Comparison of ENCODE assay signal across 8 mouse cellular contexts in genomic region chr1:134077389-134078060, GRCm38 (mm10). TPM values are rescaled to one million over a fixed set of nuclear protein-coding genes. Genes with fewer than 3 reads are reported as not detected.
DNase-seq lines count a peak whose midpoint lies in the region; ATAC-seq and TF ChIP-seq lines count a peak whose summit lies in the region.

No protein-coding gene starts in this region.

- H3K4me3 ChIP-seq in gastrocnemius, adult 2 months, result peak overlapping the region; percentile 85
- H3K4me3 ChIP-seq in erythroblast, embryonic 14.5 days (replicated peaks), result peak overlapping the region; percentile 67
- peak overlapping the region; percentile 70 for H3K4me3 ChIP-seq in intestine, embryonic 14.5 days (ENCODE audit: low read depth, low read length)
- H3K4me3 ChIP-seq in lung, embryonic 14.5 days (ENCODE audit: low read depth, low read length), result peak overlapping the region; percentile 71

- H3K36me3 ChIP-seq in erythroblast, embryonic 14.5 days (ENCODE audit: control insufficient read depth), result peaks cover 60% of the 10 kb centered on the region
- H3K36me3 ChIP-seq in intestine, embryonic 14.5 days (ENCODE audit: control insufficient read depth, insufficient read depth, low read length), result peaks cover 21% of the 10 kb centered on the region; the same call in 1 of the 2 replicates
- peaks cover 33% of the 10 kb centered on the region for H3K36me3 ChIP-seq in lung, embryonic 14.5 days (ENCODE audit: insufficient read depth)

- H3K27me3 ChIP-seq in erythroblast, embryonic 14.5 days (ENCODE audit: control insufficient read depth), result no peaks in the 10 kb centered on the region
- H3K27me3 ChIP-seq in intestine, embryonic 14.5 days (replicated peaks; ENCODE audit: control insufficient read depth, insufficient read depth, low read length), result no peaks in the 10 kb centered on the region
- no peaks in the 10 kb centered on the region for H3K27me3 ChIP-seq in lung, embryonic 14.5 days (ENCODE audit: insufficient read depth, low read length)

- intact Hi-C loops in gastrocnemius, adult 2 months (cut with DNase I), result loop anchor here (2.0 kb wide), 1 partner anchor 17 kb away; no protein-coding TSS in a partner anchor

- peak overlapping the region; percentile 96 for H3K27ac ChIP-seq in gastrocnemius, adult 2 months
- H3K27ac ChIP-seq in intestine, embryonic 14.5 days (ENCODE audit: low read depth), result 0 out of 2 replicates have a peak overlapping the region, but pooled peaks have one; percentile 17
- H3K27ac ChIP-seq in lung, embryonic 14.5 days (ENCODE audit: low read depth), result peak overlapping the region; percentile 80

- no peaks in the 10 kb centered on the region for H3K9me3 ChIP-seq in erythroblast, embryonic 14.5 days (ENCODE audit: control insufficient read depth, low read length)
- H3K9me3 ChIP-seq in intestine, embryonic 14.5 days (ENCODE audit: control insufficient read depth, low read length), result no peaks in the 10 kb centered on the region
- no peaks in the 10 kb centered on the region for H3K9me3 ChIP-seq in lung, embryonic 14.5 days (ENCODE audit: low read depth, low read length)

- peak; percentile 68 for DNase-seq in gastrocnemius, adult 2 months
- DNase-seq in gastrocnemius, adult 8-10 months (ENCODE audit: low spot score in 2 of 2), result no peak
- DNase-seq in Muller cell, postnatal 12 days (ENCODE audit: inconsistent ontology term), result peak; percentile 69
- DNase-seq in intestine, embryonic 14.5 days (ENCODE audit: low spot score), result no peak
- DNase-seq in lung, embryonic 14.5 days, result peak; percentile 64
- peak; percentile 69 for DNase-seq in retina, embryonic 14.5 days (ENCODE audit: low spot score)
- DNase-seq in urinary bladder, adult 18-20 months (ENCODE audit: low spot score in 2 of 2), result no peak

- peak; percentile 40; the same call in 1 of the 2 replicates for TF ChIP-seq CTCF in gastrocnemius, adult 2 months (IDR thresholded peaks at IDR 0.05)
- TF ChIP-seq CTCF in lung, embryonic 14.5 days (IDR thresholded peaks at IDR 0.05; ENCODE audit: low read depth), result peak; percentile 44

- H3K4me1 ChIP-seq in erythroblast, embryonic 14.5 days (ENCODE audit: control insufficient read depth), result peaks cover 82% of the 10 kb centered on the region
- peaks cover 37% of the 10 kb centered on the region for H3K4me1 ChIP-seq in intestine, embryonic 14.5 days (replicated peaks; ENCODE audit: control insufficient read depth, insufficient read depth, low read length)
- H3K4me1 ChIP-seq in lung, embryonic 14.5 days (ENCODE audit: insufficient read depth), result peaks cover 22% of the 10 kb centered on the region; the same call in 1 of the 2 replicates

- no peak for ATAC-seq in intestine, embryonic 14.5 days (replicated peaks; ENCODE audit: low FRiP score, low TSS enrichment, low read depth)
- no peak for ATAC-seq in lung, embryonic 14.5 days (ENCODE audit: insufficient read depth)

- peak overlapping the region; percentile 80 for H3K9ac ChIP-seq in intestine, embryonic 14.5 days (ENCODE audit: low read length)
- peak overlapping the region; percentile 88 for H3K9ac ChIP-seq in lung, embryonic 14.5 days

- WGBS in intestine, embryonic 14.5 days, result 43% methylated on average over 14 of the region's 14 CpGs
- 26% methylated on average over 14 of the region's 14 CpGs for WGBS in lung, embryonic 14.5 days

- peak overlapping the region; percentile 70 for H3K4me2 ChIP-seq in intestine, embryonic 14.5 days (ENCODE audit: low read length)
- peak overlapping the region; percentile 88 for H3K4me2 ChIP-seq in lung, embryonic 14.5 days

RNA-seq across cellular contexts. Expression of gene Btg2, which starts 1.4 kb away (rescaled TPM):
- 10 to 100 TPM; 14.1 to 46.8 TPM for total RNA-seq in gastrocnemius, adult 2 months (2021)
- total RNA-seq in gastrocnemius, adult 8-10 months (2022), result 10 to 100 TPM in 3 of 4 experiments, 1 to 10 TPM in 1; 8.6 to 22.9 (median 14.3) TPM
- 13.2 and 14.8 TPM in 2 replicates for polyA plus RNA-seq in erythroblast, embryonic 14.5 days (2012)
- polyA plus RNA-seq in intestine, embryonic 14.5 days (2014; fragmentation: Nextera tagmentation; extraction: Ambion mirVana), result 32.6 and 34.6 TPM in 2 replicates
- polyA plus RNA-seq in lung, embryonic 14.5 days (2014; fragmentation: Nextera tagmentation; extraction: Ambion mirVana), result 77.2 and 81.0 TPM in 2 replicates

RNA-seq across cellular contexts. Expression of gene Chit1, which starts 33.5 kb away (rescaled TPM):
- total RNA-seq in gastrocnemius, adult 2 months (2021), result not detected
- not detected for total RNA-seq in gastrocnemius, adult 8-10 months (2022)
- not detected in 2 replicates for polyA plus RNA-seq in erythroblast, embryonic 14.5 days (2012)
- not detected in 2 replicates for polyA plus RNA-seq in intestine, embryonic 14.5 days (2014; fragmentation: Nextera tagmentation; extraction: Ambion mirVana)
- polyA plus RNA-seq in lung, embryonic 14.5 days (2014; fragmentation: Nextera tagmentation; extraction: Ambion mirVana), result not detected in 2 replicates

RNA-seq across cellular contexts. Expression of gene Fmod, which starts 40.5 kb away (rescaled TPM):
- 100 to 1,000 TPM in 1 of 2 experiments, 10 to 100 TPM in 1; 53.6 to 322 TPM for total RNA-seq in gastrocnemius, adult 2 months (2021)
- 100 to 1,000 TPM in 1 of 4 experiments, 10 to 100 TPM in 3; 25.4 to 104 (median 52.6) TPM for total RNA-seq in gastrocnemius, adult 8-10 months (2022)
- polyA plus RNA-seq in erythroblast, embryonic 14.5 days (2012), result not detected in 2 replicates
- 8.2 and 10.4 TPM in 2 replicates for polyA plus RNA-seq in intestine, embryonic 14.5 days (2014; fragmentation: Nextera tagmentation; extraction: Ambion mirVana)
- 173 and 174 TPM in 2 replicates for polyA plus RNA-seq in lung, embryonic 14.5 days (2014; fragmentation: Nextera tagmentation; extraction: Ambion mirVana)

Comparison
In these comparisons a context has a peak if more than half of its experiments do, and no peak if none do; other contexts are left out.
1. DNase-seq: peak in gastrocnemius, adult 2 months (single experiment), Muller cell, postnatal 12 days (single experiment), lung, embryonic 14.5 days (single experiment) and retina, embryonic 14.5 days (single experiment); none in gastrocnemius, adult 8-10 months (0 of 2), intestine, embryonic 14.5 days (single experiment) and urinary bladder, adult 18-20 months (0 of 2).
2. H3K27ac ChIP-seq: peak in every context shown above with its lines; median percentile 96 in gastrocnemius, adult 2 months; 80 in lung, embryonic 14.5 days; 17 in intestine, embryonic 14.5 days.
3. RNA of gene Fmod, which starts 40.5 kb away (polyA plus RNA-seq): 173 to 174 TPM in lung, embryonic 14.5 days; 8.2 to 10.4 TPM in intestine, embryonic 14.5 days and not detected in erythroblast, embryonic 14.5 days; every median in the first group is over 10 times any median in the second.
4. Peak in every context shown above with its lines, with median percentiles within 50 percentile points of each other: H3K4me3 ChIP-seq.